Mouse (Mus musculus): Measurements from ENCODE around the gene F2rl1. TPM values are rescaled to one million over a fixed set of nuclear protein-coding genes. Genes with fewer than 3 reads are reported as not detected.

F2rl1 gene
- polyA plus RNA-seq (2012; rRNA removed) = 0.61 and 0.63 TPM in 2 replicates

GRCm38 (mm10) chr13:95524674-95525491 is at the start of gene F2rl1:
TSS of gene F2rl1 (minus strand) at chr13:95525227.

GRCm38 (mm10) chr13:95478671-95479413 is 46.2 kb downstream of the F2rl1 start, which contains the start of gene S100z:
TSS of gene S100z (minus strand) at chr13:95478721.

Other genes with a start within 250 kb of the F2rl1 start
- 4.4 and 4.7 TPM in 2 replicates for gene Zbed3, start 201.6 kb downstream of the F2rl1 start, polyA plus RNA-seq (2012; rRNA removed)
- 13.3 and 14.6 TPM in 2 replicates for gene Aggf1, start 149.9 kb downstream of the F2rl1 start, polyA plus RNA-seq (2012; rRNA removed)
- 0.02 TPM in 1 of 2 replicates, not detected in the other for gene Crhbp, start 80.3 kb downstream of the F2rl1 start, polyA plus RNA-seq (2012; rRNA removed)
- gene S100z, start 46.5 kb downstream of the F2rl1 start, polyA plus RNA-seq (2012; rRNA removed) = not detected in 2 replicates
- 9.9 and 13.7 TPM in 2 replicates for gene F2r, start 93.3 kb upstream of the F2rl1 start, polyA plus RNA-seq (2012; rRNA removed)
- 7.2 and 8.3 TPM in 2 replicates for gene F2rl2, start 171.6 kb upstream of the F2rl1 start, polyA plus RNA-seq (2012; rRNA removed)